8 mouse cellular contexts compared by ENCODE assay signal in the genomic region with DNA sequence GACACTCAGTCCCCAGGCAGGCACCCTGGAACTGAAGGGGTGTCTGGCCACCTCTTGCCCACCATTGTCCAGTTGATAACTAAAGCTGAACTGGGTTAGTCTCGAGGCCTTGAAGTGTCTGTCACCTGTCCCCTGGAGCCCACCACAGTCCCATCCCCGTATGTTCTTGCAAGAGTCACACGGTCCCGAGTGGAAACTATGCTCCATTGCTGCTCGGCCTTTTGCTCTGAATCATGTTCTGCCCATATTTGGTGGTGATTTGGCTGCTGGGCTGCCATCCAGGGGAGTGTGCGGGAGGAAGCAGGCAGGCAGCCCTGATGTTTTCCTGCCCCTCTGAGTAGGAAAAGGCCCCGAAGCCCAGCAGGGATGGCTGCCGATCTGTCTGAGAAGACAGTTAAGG. TPM values are rescaled to one million over a fixed set of nuclear protein-coding genes. Genes with fewer than 3 reads are reported as not detected.
A peak's percentile ranks its signal among the peaks of the same experiment; 100 is the strongest.
DNase-seq lines count a peak whose midpoint lies in the region; ATAC-seq and TF ChIP-seq lines count a peak whose summit lies in the region.

No protein-coding gene starts in this region.

- H3K9ac ChIP-seq in embryonic facial prominence, embryonic 12.5 days: no peak overlapping the region
- no peak overlapping the region for H3K9ac ChIP-seq in midbrain, embryonic 13.5 days (replicated peaks)

- H3K4me2 ChIP-seq in embryonic facial prominence, embryonic 12.5 days (replicated peaks): no peak overlapping the region
- no peak overlapping the region for H3K4me2 ChIP-seq in midbrain, embryonic 13.5 days (replicated peaks)

- H3K27ac ChIP-seq in embryonic facial prominence, embryonic 12.5 days: peak overlapping the region; percentile 82
- H3K27ac ChIP-seq in midbrain, embryonic 13.5 days: peak overlapping the region; percentile 56

- no peaks in the 10 kb centered on the region for H3K27me3 ChIP-seq in C2C12 (ENCODE audit: control insufficient read depth, insufficient read depth, insufficient read length)
- no peaks in the 10 kb centered on the region for H3K27me3 ChIP-seq in embryonic facial prominence, embryonic 12.5 days
- H3K27me3 ChIP-seq in midbrain, embryonic 13.5 days: no peaks in the 10 kb centered on the region

- H3K9me3 ChIP-seq in embryonic facial prominence, embryonic 12.5 days: no peaks in the 10 kb centered on the region
- H3K9me3 ChIP-seq in midbrain, embryonic 13.5 days: no peaks in the 10 kb centered on the region

- peak; percentile 84 to 91 for DNase-seq in adrenal gland, adult (ENCODE audit: inconsistent age in 2 of 2, low spot score in 1 of 2)
- no peak for DNase-seq in adrenal gland, postnatal 4 days (ENCODE audit: low spot score in 2 of 2)
- DNase-seq in heart, postnatal 14 days: peak; percentile 82 to 83
- peak; percentile 73 for DNase-seq in layer of hippocampus, adult 9-11 months

- no peak overlapping the region for H3K4me3 ChIP-seq in C2C12 (ENCODE audit: insufficient read depth, poor library complexity, severe bottlenecking)
- H3K4me3 ChIP-seq in embryonic facial prominence, embryonic 12.5 days: no peak overlapping the region
- H3K4me3 ChIP-seq in midbrain, embryonic 13.5 days (replicated peaks): no peak overlapping the region

- H3K79me3 ChIP-seq in C2C12 (ENCODE audit: low read depth): no peaks in the 10 kb centered on the region

- no peaks in the 10 kb centered on the region for H3K79me2 ChIP-seq in C2C12 (ENCODE audit: control insufficient read depth, insufficient read depth)

- intact Hi-C loops in heart, postnatal 14 days (cut with DNase I): loop anchor here (5.0 kb wide), 1 partner anchor 348 kb away; a partner anchor contains a TSS

- no peaks in the 10 kb centered on the region for H3K36me3 ChIP-seq in C2C12 (ENCODE audit: control insufficient read depth, insufficient read depth)
- H3K36me3 ChIP-seq in embryonic facial prominence, embryonic 12.5 days: peaks cover 22% of the 10 kb centered on the region
- H3K36me3 ChIP-seq in midbrain, embryonic 13.5 days: peaks cover 93% of the 10 kb centered on the region

- H3ac ChIP-seq in C2C12 (ENCODE audit: control insufficient read depth, insufficient read length, low read depth): peak overlapping the region; percentile 28

- TF ChIP-seq CTCF in C2C12 (IDR thresholded peaks at IDR 0.05; ENCODE audit: control insufficient read depth, insufficient read depth, insufficient read length): no peak

- 57% methylated on average over 8 of the region's 8 CpGs for WGBS in embryonic facial prominence, embryonic 12.5 days
- WGBS in midbrain, embryonic 13.5 days: 85% methylated on average over 8 of the region's 8 CpGs

- peaks cover 31% of the 10 kb centered on the region for H3K4me1 ChIP-seq in embryonic facial prominence, embryonic 12.5 days
- no peaks in the 10 kb centered on the region for H3K4me1 ChIP-seq in midbrain, embryonic 13.5 days (replicated peaks)

- ATAC-seq in embryonic facial prominence, embryonic 12.5 days (ENCODE audit: insufficient number of reproducible peaks, insufficient read depth, low FRiP score, low TSS enrichment): no peak
- no peak for ATAC-seq in midbrain, embryonic 13.5 days
- no peak for ATAC-seq in activated CD4-positive, CD25-positive, alpha-beta regulatory T cell, adult 4 months

TF ChIP-seq in C2C12, 6 proteins besides CTCF, POLR2A, EP300 and RAD21:
- TF ChIP-seq MYOD1 (IDR thresholded peaks at IDR 0.05; ENCODE audit: control insufficient read depth, insufficient read length, low read depth): no peak
- TF ChIP-seq CEBPB (IDR thresholded peaks at IDR 0.05; ENCODE audit: low read depth): no peak
- TF ChIP-seq FOSL1 (IDR thresholded peaks at IDR 0.05; ENCODE audit: insufficient read depth, low read length, poor library complexity, severe bottlenecking): no peak
- no peak for TF ChIP-seq MAX (IDR thresholded peaks at IDR 0.05)
- no peak for TF ChIP-seq USF1 (IDR thresholded peaks at IDR 0.05; ENCODE audit: low read depth)
- TF ChIP-seq MYOG (IDR thresholded peaks at IDR 0.05; ENCODE audit: control insufficient read depth, extremely low read depth, insufficient read length): no peak

RNA-seq across cellular contexts. Expression of a gene that starts 9.7 kb away (rescaled TPM):
- total RNA-seq in adrenal gland, postnatal 4 days (2021): 10 to 100 TPM; 36.9 to 37.8 TPM
- polyA plus RNA-seq in C2C12 (2012; fragmentation: generic; extraction: Trizol): 7.3 TPM
- polyA plus RNA-seq in embryonic facial prominence, embryonic 12.5 days (2016; fragmentation: Nextera tagmentation; extraction: Ambion mirVana): 9.4 and 9.5 TPM in 2 replicates
- 10 to 100 TPM in 1 of 2 experiments, 1 to 10 TPM in 1; 7.2 to 10.1 TPM for total RNA-seq in heart, postnatal 14 days (2021)
- 9.7 and 9.9 TPM in 2 replicates for polyA plus RNA-seq in midbrain, embryonic 13.5 days (2015; fragmentation: Nextera tagmentation; extraction: Ambion mirVana)
- 1 to 10 TPM; 6.8 to 9.0 TPM for polyA plus RNA-seq in activated CD4-positive, CD25-positive, alpha-beta regulatory T cell, adult 4 months (2017; shearing (Covaris generic))

RNA-seq across cellular contexts. Expression of a gene that starts 18.1 kb away (rescaled TPM):
- total RNA-seq in adrenal gland, postnatal 4 days (2021): under 1 TPM; 0.50 to 0.62 TPM
- polyA plus RNA-seq in C2C12 (2012; fragmentation: generic; extraction: Trizol): not detected
- polyA plus RNA-seq in embryonic facial prominence, embryonic 12.5 days (2016; fragmentation: Nextera tagmentation; extraction: Ambion mirVana): 0.15 TPM in 1 of 2 replicates, not detected in the other
- under 1 TPM; 0.32 to 0.41 TPM for total RNA-seq in heart, postnatal 14 days (2021)
- 0.24 TPM in 1 of 2 replicates, not detected in the other for polyA plus RNA-seq in midbrain, embryonic 13.5 days (2015; fragmentation: Nextera tagmentation; extraction: Ambion mirVana)
- not detected for polyA plus RNA-seq in activated CD4-positive, CD25-positive, alpha-beta regulatory T cell, adult 4 months (2017; shearing (Covaris generic))

RNA-seq across cellular contexts. Expression of a gene that starts 22.2 kb away (rescaled TPM):
- 10 to 100 TPM; 59.8 to 65.6 TPM for total RNA-seq in adrenal gland, postnatal 4 days (2021)
- 31.0 TPM for polyA plus RNA-seq in C2C12 (2012; fragmentation: generic; extraction: Trizol)
- polyA plus RNA-seq in embryonic facial prominence, embryonic 12.5 days (2016; fragmentation: Nextera tagmentation; extraction: Ambion mirVana): 43.4 and 45.6 TPM in 2 replicates
- total RNA-seq in heart, postnatal 14 days (2021): 10 to 100 TPM; 16.8 to 21.4 TPM
- 47.1 and 52.8 TPM in 2 replicates for polyA plus RNA-seq in midbrain, embryonic 13.5 days (2015; fragmentation: Nextera tagmentation; extraction: Ambion mirVana)
- polyA plus RNA-seq in activated CD4-positive, CD25-positive, alpha-beta regulatory T cell, adult 4 months (2017; shearing (Covaris generic)): 10 to 100 TPM; 17.9 to 22.1 TPM

RNA-seq across cellular contexts. Expression of a gene that starts 27.0 kb away (rescaled TPM):
- total RNA-seq in adrenal gland, postnatal 4 days (2021): 10 to 100 TPM; 27.3 to 27.5 TPM
- polyA plus RNA-seq in C2C12 (2012; fragmentation: generic; extraction: Trizol): 39.7 TPM
- polyA plus RNA-seq in embryonic facial prominence, embryonic 12.5 days (2016; fragmentation: Nextera tagmentation; extraction: Ambion mirVana): 37.8 and 42.8 TPM in 2 replicates
- 10 to 100 TPM; 17.4 to 17.6 TPM for total RNA-seq in heart, postnatal 14 days (2021)
- polyA plus RNA-seq in midbrain, embryonic 13.5 days (2015; fragmentation: Nextera tagmentation; extraction: Ambion mirVana): 85.9 and 90.9 TPM in 2 replicates
- 10 to 100 TPM; 51.8 to 71.5 TPM for polyA plus RNA-seq in activated CD4-positive, CD25-positive, alpha-beta regulatory T cell, adult 4 months (2017; shearing (Covaris generic))

RNA-seq across cellular contexts. Expression of a gene that starts 35.1 kb away (rescaled TPM):
- total RNA-seq in adrenal gland, postnatal 4 days (2021): 10 to 100 TPM; 10.3 to 11.9 TPM
- polyA plus RNA-seq in C2C12 (2012; fragmentation: generic; extraction: Trizol): 24.0 TPM
- 45.7 and 46.0 TPM in 2 replicates for polyA plus RNA-seq in embryonic facial prominence, embryonic 12.5 days (2016; fragmentation: Nextera tagmentation; extraction: Ambion mirVana)
- 1 to 10 TPM; 2.0 to 2.2 TPM for total RNA-seq in heart, postnatal 14 days (2021)
- polyA plus RNA-seq in midbrain, embryonic 13.5 days (2015; fragmentation: Nextera tagmentation; extraction: Ambion mirVana): 27.9 and 30.8 TPM in 2 replicates
- polyA plus RNA-seq in activated CD4-positive, CD25-positive, alpha-beta regulatory T cell, adult 4 months (2017; shearing (Covaris generic)): 10 to 100 TPM; 12.3 to 13.4 TPM

Comparison
In these comparisons a context has a peak if more than half of its experiments do, and no peak if none do; other contexts are left out.
1. DNase-seq: peak in adrenal gland, adult (2 of 2), heart, postnatal 14 days (2 of 2) and layer of hippocampus, adult 9-11 months (single experiment); none in adrenal gland, postnatal 4 days (0 of 2).